Mouse (Mus musculus): ENCODE measurements around the gene Pdgfc. TPM values are rescaled to one million over a fixed set of nuclear protein-coding genes. Genes with fewer than 3 reads are reported as not detected.

Pdgfc gene
- total RNA-seq, 2 experiments from 2014 or later: 5.0 to 5.6 TPM

- DNase-seq (ENCODE audit: low spot score in 2 of 2): no peak
These were observed 9.3 kb downstream of the Pdgfc start for GRCm38 (mm10) chr3:81045344-81046050.

- DNase-seq (ENCODE audit: low spot score in 2 of 2): no peak
These were observed 10.7 kb downstream of the Pdgfc start for GRCm38 (mm10) chr3:81046652-81047607.

- no peak for DNase-seq (ENCODE audit: low spot score in 2 of 2)
These were observed 15.3 kb downstream of the Pdgfc start for GRCm38 (mm10) chr3:81051522-81051921.

- DNase-seq (ENCODE audit: low spot score in 2 of 2): no peak
These were observed 16.2 kb downstream of the Pdgfc start for GRCm38 (mm10) chr3:81052422-81052821.

GRCm38 (mm10) chr3:81054074-81054473 lies 17.9 kb downstream of the Pdgfc start:
- DNase-seq (ENCODE audit: low spot score in 2 of 2): no peak

- DNase-seq (ENCODE audit: low spot score in 2 of 2): no peak
These were observed 21.5 kb downstream of the Pdgfc start for GRCm38 (mm10) chr3:81057719-81058118.

GRCm38 (mm10) chr3:81058527-81059031 lies 22.4 kb downstream of the Pdgfc start:
- DNase-seq (ENCODE audit: low spot score in 2 of 2): no peak

GRCm38 (mm10) chr3:81068550-81068949 lies 32.3 kb downstream of the Pdgfc start:
- no peak for DNase-seq (ENCODE audit: low spot score in 2 of 2)

GRCm38 (mm10) chr3:81101136-81101535 lies 64.9 kb downstream of the Pdgfc start:
- no peak for DNase-seq (ENCODE audit: low spot score in 2 of 2)

GRCm38 (mm10) chr3:81102158-81102876 lies 66.1 kb downstream of the Pdgfc start:
- DNase-seq (ENCODE audit: low spot score in 2 of 2): peak; percentile 8 to 30

- DNase-seq (ENCODE audit: low spot score in 2 of 2): no peak
These were observed 66.7 kb downstream of the Pdgfc start for GRCm38 (mm10) chr3:81102877-81103420.

- DNase-seq (ENCODE audit: low spot score in 2 of 2): no peak
These were observed 71.3 kb downstream of the Pdgfc start for GRCm38 (mm10) chr3:81107515-81107914.

GRCm38 (mm10) chr3:81110968-81111367 lies 74.8 kb downstream of the Pdgfc start:
- no peak for DNase-seq (ENCODE audit: low spot score in 2 of 2)

GRCm38 (mm10) chr3:81112892-81113291 lies 76.7 kb downstream of the Pdgfc start:
- DNase-seq (ENCODE audit: low spot score in 2 of 2): no peak

- no peak for DNase-seq (ENCODE audit: low spot score in 2 of 2)
These were observed 84.4 kb downstream of the Pdgfc start for GRCm38 (mm10) chr3:81120664-81121063.

- DNase-seq (ENCODE audit: low spot score in 2 of 2): no peak
These were observed 85.5 kb downstream of the Pdgfc start for GRCm38 (mm10) chr3:81121731-81122130.

GRCm38 (mm10) chr3:81123461-81123860 lies 87.2 kb downstream of the Pdgfc start:
- DNase-seq (ENCODE audit: low spot score in 2 of 2): no peak

GRCm38 (mm10) chr3:81127013-81127412 lies 90.8 kb downstream of the Pdgfc start:
- no peak for DNase-seq (ENCODE audit: low spot score in 2 of 2)

- no peak for DNase-seq (ENCODE audit: low spot score in 2 of 2)
These were observed 100.8 kb downstream of the Pdgfc start for GRCm38 (mm10) chr3:81136985-81137384.

- DNase-seq (ENCODE audit: low spot score in 2 of 2): peak in 1 of 2 experiments; percentile 57
These were observed 101.8 kb downstream of the Pdgfc start for GRCm38 (mm10) chr3:81138030-81138429.

- DNase-seq (ENCODE audit: low spot score in 2 of 2): no peak
These were observed 107.5 kb downstream of the Pdgfc start for GRCm38 (mm10) chr3:81143730-81144129.
